Mouse (Mus musculus): Measurements from ENCODE around the gene Lpar2.

DNA sequence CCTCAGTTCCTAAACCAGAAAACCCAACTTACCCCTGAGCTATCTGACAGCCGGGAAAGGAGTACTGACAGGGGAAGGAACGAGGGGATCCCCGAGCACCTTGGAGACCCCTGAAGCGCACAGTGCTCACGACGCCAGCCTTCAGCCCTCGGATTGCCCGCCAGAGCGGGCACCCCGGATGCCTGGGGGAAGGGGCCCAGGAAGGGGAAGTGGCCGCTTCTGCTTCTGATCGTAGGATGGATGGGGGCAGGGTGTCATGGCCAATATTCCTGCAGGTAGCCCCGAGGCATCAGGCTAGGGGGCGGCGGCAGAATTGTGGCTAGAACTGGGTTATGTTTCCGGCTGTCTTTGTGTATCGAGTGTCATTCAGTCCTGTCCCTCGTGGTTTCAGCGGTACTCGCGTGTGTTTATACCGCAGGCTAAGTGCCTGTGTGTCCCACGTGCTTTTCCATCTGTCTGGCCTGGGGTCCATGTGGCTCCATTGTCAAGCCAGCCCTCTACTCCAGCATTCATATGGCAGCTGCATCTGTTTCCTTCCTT, 13.3 kb upstream of the Lpar2 start:
- TF ChIP-seq CTCF (IDR thresholded peaks at IDR 0.05; ENCODE audit: borderline replicate concordance, control insufficient read depth, extremely low read depth, insufficient read depth, low read length, poor library complexity): 0 out of 2 replicates have a peak, but pooled peaks have one; percentile 24
- no peak for TF ChIP-seq POLR2A (IDR thresholded peaks at IDR 0.05; ENCODE audit: control insufficient read depth, extremely low read depth, insufficient read depth, low read length, poor library complexity)

Measured in thymus, adult 2 months (tissue).